Mouse (Mus musculus) lung, postnatal 0 days (tissue): ENCODE measurements around the gene Mmp12.

ENCODE experiments used
- CTCF ChIP-seq: IDR thresholded peaks from 2 replicates; pipeline ENCODE4 v1.5.1; 2016; ENCODE audit warnings: antibody characterized with exemption, mild to moderate bottlenecking
- EP300 ChIP-seq: IDR thresholded peaks from 2 replicates; pipeline ENCODE4 v1.6.1; 2016; ENCODE audit warnings: antibody characterized with exemption, mild to moderate bottlenecking, control low read depth

DNA sequence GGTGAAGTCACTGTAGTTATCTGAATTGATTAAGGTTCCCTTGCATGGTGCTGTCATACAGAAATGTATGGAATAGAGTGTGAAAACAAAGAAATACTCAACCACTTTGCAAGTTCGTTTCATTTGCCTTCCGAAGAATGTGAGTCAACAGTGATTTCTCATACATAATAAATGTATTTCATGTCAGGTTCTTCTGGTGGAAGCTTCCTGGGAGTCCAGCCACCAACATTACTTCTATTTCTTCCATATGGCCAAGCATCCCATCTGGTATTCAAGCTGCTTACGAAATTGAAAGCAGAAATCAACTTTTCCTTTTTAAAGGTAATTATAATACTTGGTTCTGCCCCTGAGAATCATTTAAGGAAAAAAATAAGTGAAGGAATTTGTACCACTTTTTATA, 10.4 kb downstream of the Mmp12 start:
- TF ChIP-seq EP300 (no peak), CTCF (no peak)
